Mouse (Mus musculus): Measurements from ENCODE around the gene Gpatch8.

The Gpatch8 gene

GRCm38 (mm10) chr11:102453131-102453530, 103.1 kb downstream of the Gpatch8 start:
- in situ Hi-C loops (cut with MboI, MseI), result no loop called here

GRCm38 (mm10) chr11:102449043-102450008, 106.9 kb downstream of the Gpatch8 start:
- in situ Hi-C loops (cut with MboI, MseI), result no loop called here

- in situ Hi-C loops (cut with MboI, MseI), result no loop called here
These were observed 107.9 kb downstream of the Gpatch8 start for GRCm38 (mm10) chr11:102448327-102448726.

GRCm38 (mm10) chr11:102447497-102447896, 108.7 kb downstream of the Gpatch8 start, which contains the start of gene Fam171a2:
Gene Fam171a2, minus strand, starts transcription at chr11:102447682.
- in situ Hi-C loops (cut with MboI, MseI), result no loop called here

- in situ Hi-C loops (cut with MboI, MseI), result no loop called here
These were observed 109.4 kb downstream of the Gpatch8 start for GRCm38 (mm10) chr11:102446581-102447461.

GRCm38 (mm10) chr11:102445891-102446361, 110.3 kb downstream of the Gpatch8 start:
- in situ Hi-C loops (cut with MboI, MseI), result no loop called here

GRCm38 (mm10) chr11:102445264-102445890, 110.8 kb downstream of the Gpatch8 start:
- in situ Hi-C loops (cut with MboI, MseI), result no loop called here

- in situ Hi-C loops (cut with MboI, MseI), result no loop called here
These were observed 111.4 kb downstream of the Gpatch8 start for GRCm38 (mm10) chr11:102444781-102445180.

GRCm38 (mm10) chr11:102444321-102444720, 111.9 kb downstream of the Gpatch8 start:
- in situ Hi-C loops (cut with MboI, MseI), result no loop called here

- in situ Hi-C loops (cut with MboI, MseI), result no loop called here
These were observed 112.5 kb downstream of the Gpatch8 start for GRCm38 (mm10) chr11:102443740-102444139.

GRCm38 (mm10) chr11:102442089-102442488, 114.1 kb downstream of the Gpatch8 start:
- in situ Hi-C loops (cut with MboI, MseI), result no loop called here

- in situ Hi-C loops (cut with MboI, MseI), result no loop called here
These were observed 114.8 kb downstream of the Gpatch8 start for GRCm38 (mm10) chr11:102441434-102441833.

- in situ Hi-C loops (cut with MboI, MseI), result no loop called here
These were observed 115.9 kb downstream of the Gpatch8 start for GRCm38 (mm10) chr11:102440255-102440654.

- in situ Hi-C loops (cut with MboI, MseI), result loop anchor here (10.0 kb wide), 2 partner anchors 145 to 355 kb away; partner anchors contain the start of genes Atxn7l3 and Mpp2
These were observed 116.8 kb downstream of the Gpatch8 start for GRCm38 (mm10) chr11:102439093-102440082.

GRCm38 (mm10) chr11:102438212-102439092, 117.7 kb downstream of the Gpatch8 start:
- in situ Hi-C loops (cut with MboI, MseI), result loop anchor here (10.0 kb wide), 2 partner anchors 144 to 354 kb away; partner anchors contain the start of genes Atxn7l3 and Mpp2

GRCm38 (mm10) chr11:102437120-102438061, 118.8 kb downstream of the Gpatch8 start:
- in situ Hi-C loops (cut with MboI, MseI), result loop anchor here (10.0 kb wide), 2 partner anchors 143 to 353 kb away; partner anchors contain the start of genes Atxn7l3 and Mpp2

- in situ Hi-C loops (cut with MboI, MseI), result loop anchor here (10.0 kb wide), 2 partner anchors 142 to 352 kb away; partner anchors contain the start of genes Atxn7l3 and Mpp2
These were observed 119.8 kb downstream of the Gpatch8 start for GRCm38 (mm10) chr11:102436471-102436790.

All from T-helper 2 cell (primary cell).